Mouse (Mus musculus) small intestine, adult 2 months (tissue): ENCODE measurements around the gene Vcl.

Source experiments
- CTCF ChIP-seq: fragments of 200-500 bp; IDR thresholded peaks from 2 replicates; pipeline ENCODE4 v1.5.1; 2012; ENCODE audit warnings: low read depth, mild to moderate bottlenecking, control low read depth, inconsistent platforms, low read length, moderate library complexity, mixed read lengths; ENCODE audit not compliant: insufficient replicate concordance, insufficient read length; ENCODE audit errors: extremely low read depth
- POLR2A ChIP-seq: fragments of 200-500 bp; IDR thresholded peaks from 2 replicates; pipeline ENCODE4 v1.6.1; 2012; ENCODE audit warnings: low read depth, mild to moderate bottlenecking, control low read depth, inconsistent platforms, low read length, moderate library complexity

GRCm38 (mm10) chr14:20903137-20903536 lies 26.1 kb upstream of the Vcl start:
- TF ChIP-seq CTCF (no peak), POLR2A (no peak)
